In genomic region chr12:25378036-25378645, GRCm38 (mm10) we compare ENCODE assay signal across 11 mouse cellular contexts.
A peak's percentile ranks its signal among the peaks of the same experiment; 100 is the strongest.
DNase-seq lines count a peak whose midpoint lies in the region; ATAC-seq lines count a peak whose summit lies in the region.
"Had no signal": no experiment of that assay in that cellular context is flagged by ENCODE, and none has a peak within 500 bp of the region (broad histone marks: within the 10 kb centered on the region; RNA-seq: fewer than 3 reads in every experiment).

No protein-coding gene starts in this region.

- peak; percentile 94 for ATAC-seq in granulocyte monocyte progenitor cell, adult 5-6 weeks (replicated peaks; ENCODE audit: poor library complexity, severe bottlenecking)
- peak; percentile 96 for ATAC-seq in megakaryocyte progenitor cell, adult 5-6 weeks (replicated peaks; ENCODE audit: poor library complexity)
- ATAC-seq: forebrain, postnatal 0 days had no signal

- DNase-seq in heart, postnatal 4 days, result peak; percentile 17
- no peak for DNase-seq in heart, adult 18-20 months
- DNase-seq in adipocyte (ENCODE audit: low spot score), result peak; percentile 6
- DNase-seq in kidney, adult 8-10 months, result no peak
- no peak for DNase-seq in ovary, adult 18-20 months (ENCODE audit: low spot score)
- DNase-seq: forebrain, postnatal 0 days; gastrocnemius, postnatal 10 days; liver, embryonic 13.5 days; thymus, postnatal 25 days had no signal

Comparison
In these comparisons a context has a peak if more than half of its experiments do, and no peak if none do; other contexts are left out.
1. DNase-seq: peak in heart, postnatal 4 days (single experiment) and adipocyte (single experiment); none in heart, adult 18-20 months (0 of 2), kidney, adult 8-10 months (0 of 2) and ovary, adult 18-20 months (single experiment).